Mouse (Mus musculus): ENCODE measurements around the gene Sema3a.
"Not testable (repeated sequence)": the region's sequence is repeated elsewhere in the genome, so short reads cannot be mapped to it uniquely, and the experiment has no call there.

Sema3a gene

GRCm38 (mm10) chr5:13573867-13574266, 448.7 kb downstream of the Sema3a start:
- DNase-seq = no peak

DNA sequence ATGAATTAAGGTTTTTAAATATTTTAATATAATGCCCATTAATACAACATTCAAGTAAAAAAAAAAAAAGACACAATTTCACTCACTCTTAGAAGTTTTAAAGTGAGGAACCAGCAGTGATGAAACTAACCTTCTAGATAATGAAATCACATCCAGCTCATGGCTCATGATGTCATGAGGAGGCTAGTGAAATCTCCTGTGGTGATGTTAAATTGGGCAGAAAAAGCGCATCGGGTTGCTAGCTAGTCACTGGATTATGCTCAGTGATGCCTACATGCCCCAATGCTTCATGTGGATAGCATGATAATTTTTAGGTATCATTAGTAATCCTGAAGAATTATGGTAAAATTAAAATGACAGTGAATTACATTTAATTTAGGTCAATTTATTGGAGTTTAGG, 453.9 kb downstream of the Sema3a start:
- no peak for DNase-seq

DNA sequence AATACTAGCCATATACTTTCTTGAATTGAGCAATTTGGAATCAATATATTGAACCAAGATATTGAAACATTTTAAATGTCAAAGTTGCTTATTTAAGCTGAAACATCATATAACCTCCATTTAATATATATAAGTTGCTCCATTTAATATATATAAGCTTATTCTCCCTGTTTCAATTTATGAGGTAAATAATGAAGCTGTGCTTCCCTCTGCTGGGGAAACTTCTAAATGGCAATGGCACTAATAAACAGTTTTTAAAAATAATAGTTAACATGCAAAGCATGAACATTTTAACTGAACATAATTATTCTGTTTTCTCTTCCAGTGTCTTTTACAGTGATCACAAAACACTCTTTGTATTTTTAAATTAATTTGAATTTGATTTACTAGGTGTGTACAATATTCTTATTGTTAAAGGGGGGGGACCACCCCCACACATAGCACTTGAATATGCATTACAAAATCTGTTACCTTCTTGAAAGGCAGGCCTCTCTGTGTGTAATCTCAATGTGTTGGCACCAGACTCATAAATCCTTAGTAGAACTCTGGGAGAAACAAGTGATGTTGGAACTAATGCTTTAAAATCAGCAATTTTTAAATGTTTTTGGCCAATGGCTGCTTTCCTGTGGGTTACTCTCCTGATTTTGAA, 460.5 kb downstream of the Sema3a start:
- no peak for DNase-seq

DNA sequence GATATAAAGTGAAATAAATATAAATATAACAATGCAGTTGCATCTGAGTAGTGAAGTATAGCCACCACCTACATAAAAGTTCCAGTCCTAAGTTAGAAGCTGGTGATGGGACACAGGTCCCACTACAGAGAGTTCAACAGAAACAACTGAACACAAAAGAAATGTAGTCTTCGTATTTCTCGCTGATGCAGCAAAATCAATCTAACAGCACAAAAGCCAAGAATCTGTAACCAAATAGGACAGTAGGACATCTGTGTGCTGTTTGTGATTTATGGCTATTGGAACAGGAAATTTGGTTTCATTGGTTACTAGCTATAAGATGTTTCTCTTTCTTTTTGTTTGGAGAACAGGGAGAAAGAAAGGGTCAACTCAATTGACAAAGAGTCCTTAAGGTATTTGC, 469.2 kb downstream of the Sema3a start:
- no peak for DNase-seq

- no peak for DNase-seq
Observed at GRCm38 (mm10) chr5:13611631-13612030, 486.4 kb downstream of the Sema3a start.

GRCm38 (mm10) chr5:13612088-13612487, 486.9 kb downstream of the Sema3a start:
- DNase-seq = no peak

DNA sequence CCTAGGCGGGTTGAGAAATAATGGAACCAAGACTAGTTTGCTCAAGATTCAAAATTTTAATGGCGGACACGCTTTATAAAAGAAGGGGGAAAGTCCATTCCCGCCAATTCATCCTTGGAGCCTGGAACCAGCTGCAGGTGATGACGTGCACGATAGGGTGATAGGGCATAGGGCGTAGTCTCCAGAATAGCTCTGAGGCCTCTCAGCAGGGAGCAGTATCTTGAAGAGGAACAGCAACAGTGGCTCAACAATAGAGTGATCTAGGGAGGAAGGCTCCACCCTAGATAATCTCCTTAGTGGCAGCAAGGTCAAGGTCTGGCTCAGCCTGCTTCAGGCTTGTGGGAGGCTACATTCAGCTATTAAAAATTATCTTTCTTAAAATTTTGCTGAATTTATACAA, 489.4 kb downstream of the Sema3a start:
- not testable (repeated sequence) for DNase-seq

DNA sequence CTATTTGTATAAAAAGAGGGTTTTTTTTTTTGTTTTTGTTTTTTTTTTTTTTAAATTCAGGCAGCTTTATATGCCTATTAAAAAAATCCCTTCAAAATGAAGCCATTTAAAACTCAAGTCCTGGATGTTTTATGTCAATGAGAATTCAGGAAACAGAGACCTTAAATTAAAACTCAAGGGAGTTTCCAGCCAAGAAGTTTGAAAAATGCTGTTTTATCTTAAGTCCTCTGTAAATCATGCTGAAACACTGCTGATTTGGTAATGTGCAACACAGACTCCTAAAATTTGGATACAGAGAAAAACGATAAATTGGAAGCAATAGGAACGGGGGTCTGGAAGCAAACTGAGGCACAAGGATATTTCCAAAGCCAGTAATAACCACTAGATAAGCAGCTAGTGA, 490.7 kb downstream of the Sema3a start:
- no peak for DNase-seq

- DNase-seq = no peak
Observed at GRCm38 (mm10) chr5:13622578-13622977, 497.4 kb downstream of the Sema3a start.

GRCm38 (mm10) chr5:13624754-13625153, 499.5 kb downstream of the Sema3a start:
- no peak for DNase-seq

DNA sequence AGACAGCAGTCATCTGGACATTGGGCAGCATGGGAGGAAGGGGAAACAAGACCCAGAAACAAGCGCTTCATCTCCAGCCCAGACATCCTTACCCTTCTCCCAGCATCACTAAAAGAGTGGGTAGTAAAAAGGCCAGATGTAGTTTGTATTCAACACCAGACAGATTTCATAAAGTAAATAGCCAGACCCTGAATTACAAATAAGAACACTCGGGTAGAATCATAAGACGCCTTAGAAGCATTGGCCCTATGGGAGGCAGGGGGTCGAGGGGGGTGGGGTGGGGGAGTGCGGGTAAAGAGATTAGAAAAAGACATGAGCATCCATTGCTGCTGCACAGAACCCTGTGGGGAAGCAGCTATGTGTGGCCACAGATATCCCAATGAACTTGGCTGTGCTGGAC, 500.9 kb downstream of the Sema3a start:
- DNase-seq = no peak

- DNase-seq = peak; percentile 45
Observed at GRCm38 (mm10) chr5:13628606-13629311, 503.5 kb downstream of the Sema3a start.

GRCm38 (mm10) chr5:13629916-13630315, 504.7 kb downstream of the Sema3a start:
- no peak for DNase-seq

DNA sequence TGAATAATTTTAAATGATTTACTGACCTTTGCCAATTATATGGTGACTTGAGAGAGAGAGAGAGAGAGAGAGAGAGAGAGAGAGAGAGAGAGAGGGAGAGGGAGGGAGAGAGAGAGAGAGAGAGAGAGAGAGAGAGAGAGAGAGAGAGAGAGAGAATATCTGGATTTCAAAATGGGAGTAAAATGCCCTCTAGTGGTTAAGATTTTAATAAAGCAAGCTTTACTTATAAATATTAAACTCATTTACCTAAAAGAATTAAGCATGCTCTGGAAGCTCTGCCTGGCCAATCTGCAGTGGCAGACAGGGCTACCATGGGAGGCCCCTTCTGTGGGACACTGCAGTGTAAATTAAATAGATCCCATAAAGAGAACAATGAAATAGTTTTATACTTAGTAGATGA, 505.5 kb downstream of the Sema3a start:
- no peak for DNase-seq

DNA sequence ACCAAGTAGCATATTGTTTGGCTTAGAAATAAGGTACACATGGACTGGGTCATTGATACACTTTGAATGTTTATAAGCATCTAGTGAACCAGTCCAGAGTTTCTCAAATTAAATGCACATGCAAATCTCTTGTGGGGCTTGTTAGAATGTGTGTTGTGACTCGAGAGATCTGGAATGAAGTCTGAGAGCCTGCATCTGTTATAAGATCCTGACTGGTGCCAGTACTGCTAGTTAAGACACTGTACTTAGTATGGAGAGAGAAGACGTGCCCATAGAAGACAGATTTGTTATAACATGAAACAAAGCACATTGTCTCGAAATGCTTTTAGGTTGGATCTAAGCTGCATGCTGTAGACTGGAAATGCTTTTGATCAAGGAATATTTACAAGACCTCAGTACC, 511.0 kb downstream of the Sema3a start:
- no peak for DNase-seq

All from thymus, postnatal 25 days (tissue).